Mouse (Mus musculus) spleen, adult 12 weeks (tissue): Measurements from ENCODE around the gene Gcnt2.

Source experiments
- DNase-seq: peaks from one replicate; pipeline ENCODE4 v3.0.0; 2022; ENCODE audit warnings: low spot score

Gcnt2 gene

DNA sequence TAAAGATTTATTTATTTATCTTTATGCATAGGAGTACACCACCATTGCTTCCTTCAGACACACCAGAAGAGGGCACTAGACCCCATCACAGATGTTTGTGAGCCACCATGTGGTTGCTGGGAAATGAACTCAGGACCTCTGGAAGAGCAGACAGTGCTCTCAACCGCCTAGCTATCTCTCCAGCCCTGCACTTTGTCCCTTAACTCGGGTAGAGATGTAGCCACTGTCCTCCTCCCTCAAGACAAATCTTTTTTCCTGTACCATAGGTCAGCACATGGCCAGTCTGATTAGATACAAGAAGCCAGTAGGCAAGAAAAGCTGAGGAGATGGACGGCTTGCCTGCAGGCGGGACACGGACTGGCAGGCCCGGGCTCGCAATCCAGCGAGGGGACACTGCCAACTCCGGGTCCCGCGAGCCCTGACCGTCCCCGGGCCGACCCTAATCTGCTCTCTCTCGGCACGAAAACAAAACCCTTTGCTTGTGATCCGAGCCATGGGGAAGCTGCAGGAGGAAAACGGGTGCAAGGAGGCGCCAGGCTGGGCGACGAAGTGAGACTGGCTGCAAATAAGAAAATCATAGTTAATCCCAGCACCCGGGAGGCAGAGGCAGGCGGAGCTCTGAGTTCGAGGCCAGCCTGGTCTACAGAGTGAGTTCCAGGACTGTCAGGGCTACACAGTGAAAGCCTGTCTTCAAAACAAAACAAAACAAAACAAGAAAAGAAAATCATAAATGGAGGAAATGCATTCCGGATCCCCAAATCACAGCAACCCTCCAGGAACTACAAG, 140.8 kb downstream of the Gcnt2 start:
- DNase-seq, result no peak

DNA sequence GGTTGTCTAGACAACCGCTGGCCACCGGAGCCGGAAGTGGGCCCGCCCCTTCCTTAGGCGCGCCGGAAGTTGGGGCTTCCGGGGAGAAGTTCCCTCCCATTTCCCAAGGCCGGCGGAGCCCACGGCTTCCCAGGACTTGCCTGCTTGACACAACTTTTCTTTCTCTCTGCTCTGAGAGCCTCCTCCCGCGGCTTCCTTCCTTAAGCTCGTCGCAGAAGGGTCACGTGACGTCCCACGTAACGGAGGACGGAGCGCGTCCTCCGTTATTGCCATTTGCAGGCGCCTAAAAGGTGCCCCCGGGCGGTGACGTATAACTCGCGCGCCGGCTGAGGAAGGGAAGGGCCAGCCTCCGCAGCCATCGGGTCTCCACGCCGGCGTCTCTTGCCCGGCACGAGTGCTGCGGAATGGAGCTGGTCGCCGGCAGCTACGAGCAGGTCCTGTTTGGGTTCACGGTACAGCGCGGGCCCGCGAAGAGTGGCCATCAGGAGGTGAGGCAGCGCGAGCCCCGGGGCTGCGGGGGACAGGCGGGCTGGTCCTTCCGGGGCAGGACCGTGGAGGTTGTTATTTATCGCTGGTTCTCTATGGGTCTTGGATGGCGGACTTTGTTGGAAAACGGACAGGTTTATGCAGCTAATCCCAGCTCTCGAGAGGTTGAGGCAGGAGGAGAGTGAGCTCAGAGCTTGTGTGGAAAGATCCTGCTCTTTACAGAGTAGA, 141.5 kb downstream of the Gcnt2 start, which contains the start of gene Pak1ip1:
Gene Pak1ip1 (plus strand): TSS at position 98 of the 714 bp plus-strand sequence.
- DNase-seq, result peak; percentile 92

GRCm38 (mm10) chr13:41002001-41002400, 142.4 kb downstream of the Gcnt2 start:
- no peak for DNase-seq

GRCm38 (mm10) chr13:41006244-41006643, 146.7 kb downstream of the Gcnt2 start:
- DNase-seq, result no peak

DNA sequence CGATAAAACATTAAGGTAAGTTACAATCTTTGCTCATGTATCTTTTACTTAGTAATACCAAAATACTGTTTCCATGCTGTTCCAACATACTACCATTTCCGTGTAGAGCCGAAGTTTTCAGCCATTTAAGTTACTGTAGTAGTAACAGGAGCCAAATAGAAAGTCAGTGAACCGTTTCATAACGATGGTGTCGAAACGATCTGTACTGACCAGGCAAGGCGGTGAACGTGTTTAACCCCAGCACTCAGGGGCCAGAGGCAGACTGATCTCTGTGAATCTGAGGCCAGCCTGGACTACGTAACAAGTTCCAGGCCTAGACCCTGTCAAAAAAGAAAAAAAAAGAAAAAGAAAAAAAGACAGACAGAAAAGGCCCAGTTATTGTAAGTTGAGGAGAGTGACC, 148.7 kb downstream of the Gcnt2 start:
- no peak for DNase-seq

DNA sequence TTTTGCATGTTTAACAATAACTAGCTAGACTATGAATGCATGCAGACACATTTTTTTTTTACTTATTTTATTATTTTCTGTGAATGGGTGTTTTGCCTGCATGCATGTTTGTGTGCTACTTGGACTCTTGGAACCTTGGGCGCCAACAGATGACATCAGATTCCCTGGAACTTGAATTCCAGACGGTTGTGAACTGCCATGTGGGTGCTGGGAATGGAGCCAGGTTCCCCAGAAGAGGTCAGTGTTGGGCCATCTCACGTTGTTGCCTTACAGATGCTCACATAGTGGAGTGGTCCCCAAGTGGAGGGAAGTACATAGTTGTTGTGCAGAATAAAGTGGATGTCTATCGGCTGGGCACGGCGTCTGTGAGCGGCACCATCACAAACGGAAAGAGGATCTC, 149.4 kb downstream of the Gcnt2 start:
- DNase-seq, result no peak
